Mouse (Mus musculus): ENCODE results near the gene Kcnj6.

DNA sequence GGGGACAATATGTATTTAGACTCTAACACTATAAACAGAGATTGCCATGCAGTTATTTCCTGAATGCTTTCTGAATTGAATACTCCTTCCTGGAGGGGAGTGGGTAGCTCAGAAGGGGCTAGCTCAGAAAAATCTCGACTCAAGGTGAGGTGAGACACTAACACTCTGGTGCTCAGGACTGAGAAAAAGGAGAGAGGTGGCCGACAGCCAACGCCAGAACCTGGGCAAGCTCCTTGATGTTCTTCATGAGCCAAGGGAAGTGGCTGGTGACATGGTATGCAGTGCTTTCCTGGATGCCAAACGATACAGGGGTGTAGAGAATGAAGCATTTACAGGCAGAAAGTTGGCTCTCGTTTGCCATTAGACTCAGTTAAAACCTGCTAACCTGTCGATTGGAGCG, 48.3 kb downstream of the Kcnj6 start:
- TF ChIP-seq POLR2A (IDR thresholded peaks at IDR 0.05; ENCODE audit: control insufficient read depth, extremely low read depth, insufficient read depth, low read length, poor library complexity) (no peak), CTCF (IDR thresholded peaks at IDR 0.05; ENCODE audit: borderline replicate concordance, control insufficient read depth, extremely low read depth, insufficient read depth, low read length, poor library complexity) (no peak)

Data from thymus, adult 2 months (tissue).